Mouse (Mus musculus): ENCODE data around the gene Mettl9. TPM values are rescaled to one million over a fixed set of nuclear protein-coding genes. Genes with fewer than 3 reads are reported as not detected.

The Mettl9 gene
- total RNA-seq, 1 experiment = 26.7 TPM

GRCm38 (mm10) chr7:121001879-121002278, 32.4 kb upstream of the Mettl9 start:
- in situ Hi-C loops (cut with MboI; ENCODE audit: low sequenced_read_pairs in 2 of 2, unreplicated experiment in 2 of 2) = no loop called here
- Histone ChIP-seq H3K36me3 (ENCODE audit: control insufficient read depth, insufficient read depth, low read length, poor library complexity, severe bottlenecking) (no peaks in the 10 kb centered on the region), H3K4me1 (ENCODE audit: control insufficient read depth in 2 of 2, insufficient read depth in 2 of 2, low read length in 2 of 2, poor library complexity in 1 of 2) (no peaks in the 10 kb centered on the region), H3K9me3 (ENCODE audit: control insufficient read depth, insufficient read depth, low read depth, low read length) (no peaks in the 10 kb centered on the region), H3K4me3 (ENCODE audit: insufficient read depth in 1 of 2, low read depth in 1 of 2, low read length in 2 of 2, poor library complexity in 1 of 2, severe bottlenecking in 1 of 2) (no peak overlapping the region), H3K9ac (ENCODE audit: insufficient read depth, low read depth, low read length, poor library complexity, severe bottlenecking) (no peak overlapping the region), H3K27ac (ENCODE audit: insufficient read depth, low read depth, low read length, poor library complexity, severe bottlenecking) (no peak overlapping the region)
- DNase-seq (ENCODE audit: low read depth, low spot score) = no peak
- TF ChIP-seq CHD2 (IDR thresholded peaks at IDR 0.05; ENCODE audit: low read depth, low read length) = no peak
- TF ChIP-seq ZNF384 (IDR thresholded peaks at IDR 0.05; ENCODE audit: low read depth, low read length) = no peak
- TF ChIP-seq MAFK (IDR thresholded peaks at IDR 0.05; ENCODE audit: insufficient read depth, low read depth, low read length) = no peak
- no peak for TF ChIP-seq HCFC1 (IDR thresholded peaks at IDR 0.05; ENCODE audit: borderline replicate concordance, insufficient read depth, low read length)
- TF ChIP-seq ZC3H11A (IDR thresholded peaks at IDR 0.05; ENCODE audit: borderline replicate concordance, low read depth, low read length) = no peak

- Histone ChIP-seq H3K4me3 (ENCODE audit: insufficient read depth in 1 of 2, low read depth in 1 of 2, low read length in 2 of 2, poor library complexity in 1 of 2, severe bottlenecking in 1 of 2) (no peak overlapping the region), H3K4me1 (ENCODE audit: control insufficient read depth in 2 of 2, insufficient read depth in 2 of 2, low read length in 2 of 2, poor library complexity in 1 of 2) (no peaks in the 10 kb centered on the region), H3K9me3 (ENCODE audit: control insufficient read depth, insufficient read depth, low read depth, low read length) (no peaks in the 10 kb centered on the region), H3K9ac (ENCODE audit: insufficient read depth, low read depth, low read length, poor library complexity, severe bottlenecking) (no peak overlapping the region), H3K36me3 (ENCODE audit: control insufficient read depth, insufficient read depth, low read length, poor library complexity, severe bottlenecking) (no peaks in the 10 kb centered on the region), H3K27ac (ENCODE audit: insufficient read depth, low read depth, low read length, poor library complexity, severe bottlenecking) (no peak overlapping the region)
- no peak for TF ChIP-seq ZC3H11A (IDR thresholded peaks at IDR 0.05; ENCODE audit: borderline replicate concordance, low read depth, low read length)
- no peak for TF ChIP-seq ZNF384 (IDR thresholded peaks at IDR 0.05; ENCODE audit: low read depth, low read length)
- no peak for TF ChIP-seq HCFC1 (IDR thresholded peaks at IDR 0.05; ENCODE audit: borderline replicate concordance, insufficient read depth, low read length)
- TF ChIP-seq MAFK (IDR thresholded peaks at IDR 0.05; ENCODE audit: insufficient read depth, low read depth, low read length) = no peak
- no peak for TF ChIP-seq CHD2 (IDR thresholded peaks at IDR 0.05; ENCODE audit: low read depth, low read length)
- in situ Hi-C loops (cut with MboI; ENCODE audit: low sequenced_read_pairs in 2 of 2, unreplicated experiment in 2 of 2) = no loop called here
- DNase-seq (ENCODE audit: low read depth, low spot score) = no peak
These were observed 31.8 kb upstream of the Mettl9 start for GRCm38 (mm10) chr7:121002407-121002928.

GRCm38 (mm10) chr7:121003793-121004418, 30.3 kb upstream of the Mettl9 start:
- Histone ChIP-seq H3K9me3 (ENCODE audit: control insufficient read depth, insufficient read depth, low read depth, low read length) (no peaks in the 10 kb centered on the region), H3K27ac (ENCODE audit: insufficient read depth, low read depth, low read length, poor library complexity, severe bottlenecking) (no peak overlapping the region), H3K9ac (ENCODE audit: insufficient read depth, low read depth, low read length, poor library complexity, severe bottlenecking) (no peak overlapping the region), H3K4me3 (ENCODE audit: insufficient read depth in 1 of 2, low read depth in 1 of 2, low read length in 2 of 2, poor library complexity in 1 of 2, severe bottlenecking in 1 of 2) (no peak overlapping the region), H3K4me1 (ENCODE audit: control insufficient read depth in 2 of 2, insufficient read depth in 2 of 2, low read length in 2 of 2, poor library complexity in 1 of 2) (no peaks in the 10 kb centered on the region), H3K36me3 (ENCODE audit: control insufficient read depth, insufficient read depth, low read length, poor library complexity, severe bottlenecking) (no peaks in the 10 kb centered on the region)
- DNase-seq (ENCODE audit: low read depth, low spot score) = no peak
- in situ Hi-C loops (cut with MboI; ENCODE audit: low sequenced_read_pairs in 2 of 2, unreplicated experiment in 2 of 2) = no loop called here
- TF ChIP-seq ZNF384 (IDR thresholded peaks at IDR 0.05; ENCODE audit: low read depth, low read length) (no peak), MAFK (IDR thresholded peaks at IDR 0.05; ENCODE audit: insufficient read depth, low read depth, low read length) (no peak), CHD2 (IDR thresholded peaks at IDR 0.05; ENCODE audit: low read depth, low read length) (no peak), ZC3H11A (IDR thresholded peaks at IDR 0.05; ENCODE audit: borderline replicate concordance, low read depth, low read length) (no peak), HCFC1 (IDR thresholded peaks at IDR 0.05; ENCODE audit: borderline replicate concordance, insufficient read depth, low read length) (no peak)

- in situ Hi-C loops (cut with MboI; ENCODE audit: low sequenced_read_pairs in 2 of 2, unreplicated experiment in 2 of 2) = no loop called here
- Histone ChIP-seq H3K4me1 (ENCODE audit: control insufficient read depth in 2 of 2, insufficient read depth in 2 of 2, low read length in 2 of 2, poor library complexity in 1 of 2) (no peaks in the 10 kb centered on the region), H3K27ac (ENCODE audit: insufficient read depth, low read depth, low read length, poor library complexity, severe bottlenecking) (no peak overlapping the region), H3K9ac (ENCODE audit: insufficient read depth, low read depth, low read length, poor library complexity, severe bottlenecking) (no peak overlapping the region), H3K9me3 (ENCODE audit: control insufficient read depth, insufficient read depth, low read depth, low read length) (no peaks in the 10 kb centered on the region), H3K4me3 (ENCODE audit: insufficient read depth in 1 of 2, low read depth in 1 of 2, low read length in 2 of 2, poor library complexity in 1 of 2, severe bottlenecking in 1 of 2) (no peak overlapping the region), H3K36me3 (ENCODE audit: control insufficient read depth, insufficient read depth, low read length, poor library complexity, severe bottlenecking) (no peaks in the 10 kb centered on the region)
- no peak for DNase-seq (ENCODE audit: low read depth, low spot score)
- no peak for TF ChIP-seq ZC3H11A (IDR thresholded peaks at IDR 0.05; ENCODE audit: borderline replicate concordance, low read depth, low read length)
- TF ChIP-seq ZNF384 (IDR thresholded peaks at IDR 0.05; ENCODE audit: low read depth, low read length) = no peak
- no peak for TF ChIP-seq HCFC1 (IDR thresholded peaks at IDR 0.05; ENCODE audit: borderline replicate concordance, insufficient read depth, low read length)
- no peak for TF ChIP-seq CHD2 (IDR thresholded peaks at IDR 0.05; ENCODE audit: low read depth, low read length)
- no peak for TF ChIP-seq MAFK (IDR thresholded peaks at IDR 0.05; ENCODE audit: insufficient read depth, low read depth, low read length)
These were observed 22.2 kb upstream of the Mettl9 start for GRCm38 (mm10) chr7:121011794-121012689.

All from ES-E14 (cell line).